In genomic region chr9:61971045-61971444, GRCm38 (mm10) we compare ENCODE assay signal across 19 mouse cellular contexts. TPM values are rescaled to one million over a fixed set of nuclear protein-coding genes. Genes with fewer than 3 reads are reported as not detected.
DNase-seq lines count a peak whose midpoint lies in the region; ATAC-seq lines count a peak whose summit lies in the region.
"Had no signal": no experiment of that assay in that cellular context is flagged by ENCODE, and none has a peak within 500 bp of the region (broad histone marks: within the 10 kb centered on the region; RNA-seq: fewer than 3 reads in every experiment).

No protein-coding gene starts in this region.

- DNase-seq in 416B (ENCODE audit: low read depth) = peak; percentile 84
- peak; percentile 6 for DNase-seq in NIH3T3 (ENCODE audit: low read depth)
- DNase-seq in heart, postnatal 4 days = no peak
- DNase-seq in spleen, postnatal 14 days (ENCODE audit: low spot score in 2 of 2) = no peak
- DNase-seq: adrenal gland, postnatal 10 days; B cell, adult 2 months; cerebellum, adult 11-12 months; cerebellum, adult 9-11 months; cerebellum, postnatal 36 days; gastrocnemius, adult 2 months; gastrocnemius, postnatal 25 days; heart, adult 11 months had no signal

- peak; percentile 63 for ATAC-seq in granulocyte monocyte progenitor cell, adult 5-6 weeks (replicated peaks; ENCODE audit: poor library complexity, severe bottlenecking)
- ATAC-seq in megakaryocyte progenitor cell, adult 5-6 weeks (replicated peaks; ENCODE audit: poor library complexity) = peak; percentile 57
- ATAC-seq in activated CD4-positive, CD25-positive, alpha-beta regulatory T cell, adult 4 months = no peak
- ATAC-seq: forebrain, embryonic 14.5 days; inflammation-experienced regulatory T-cells, adult 6 months; intestine, postnatal 0 days had no signal

RNA-seq across cellular contexts. Expression of gene Kif23, which starts 24.5 kb away (rescaled TPM):
- total RNA-seq in granulocyte monocyte progenitor cell, adult 5-6 weeks (2014; fragmentation: Nextera tagmentation) = 32.7 and 46.7 TPM in 2 replicates
- total RNA-seq in granulocyte monocyte progenitor cell, adult 5-6 weeks (2017) = 146 and 173 TPM in 2 replicates
- 106 and 127 TPM in 2 replicates for total RNA-seq in megakaryocyte progenitor cell, adult 5-6 weeks (2015)
- 170 and 190 TPM in 2 replicates for total RNA-seq in megakaryocyte progenitor cell, adult 5-6 weeks (2017)
- total RNA-seq in heart, postnatal 4 days (2021) = 10 to 100 TPM; 56.0 to 75.0 TPM
- polyA plus RNA-seq in activated CD4-positive, CD25-positive, alpha-beta regulatory T cell, adult 4 months (2017; shearing (Covaris generic)) = 10 to 100 TPM; 29.4 to 40.1 TPM

RNA-seq across cellular contexts. Expression of gene Paqr5, which starts 55.6 kb away (rescaled TPM):
- 0.60 TPM in 1 of 2 replicates, not detected in the other for total RNA-seq in granulocyte monocyte progenitor cell, adult 5-6 weeks (2014; fragmentation: Nextera tagmentation)
- total RNA-seq in granulocyte monocyte progenitor cell, adult 5-6 weeks (2017) = 0.21 and 0.34 TPM in 2 replicates
- total RNA-seq in megakaryocyte progenitor cell, adult 5-6 weeks (2015) = 0.20 and 0.74 TPM in 2 replicates
- total RNA-seq in megakaryocyte progenitor cell, adult 5-6 weeks (2017) = 0.68 and 1.7 TPM in 2 replicates
- not detected for total RNA-seq in heart, postnatal 4 days (2021)
- polyA plus RNA-seq in activated CD4-positive, CD25-positive, alpha-beta regulatory T cell, adult 4 months (2017; shearing (Covaris generic)) = under 1 TPM in 1 of 2 experiments, not detected in 1; 0.26 TPM
- total RNA-seq: gastrocnemius, adult 2 months; gastrocnemius, postnatal 25 days had no signal
- polyA plus RNA-seq: erythroblast, embryonic 14.5 days had no signal

RNA-seq across cellular contexts. Expression of gene Rplp1, which starts 56.7 kb away (rescaled TPM):
- 3,366 and 4,270 TPM in 2 replicates for total RNA-seq in granulocyte monocyte progenitor cell, adult 5-6 weeks (2014; fragmentation: Nextera tagmentation)
- total RNA-seq in granulocyte monocyte progenitor cell, adult 5-6 weeks (2017) = 4,896 and 5,913 TPM in 2 replicates
- 3,301 and 3,503 TPM in 2 replicates for total RNA-seq in megakaryocyte progenitor cell, adult 5-6 weeks (2015)
- total RNA-seq in megakaryocyte progenitor cell, adult 5-6 weeks (2017) = 5,104 and 5,789 TPM in 2 replicates
- 1,000 to 10,000 TPM; 1,924 to 1,989 TPM for total RNA-seq in heart, postnatal 4 days (2021)
- polyA plus RNA-seq in activated CD4-positive, CD25-positive, alpha-beta regulatory T cell, adult 4 months (2017; shearing (Covaris generic)) = 1,000 to 10,000 TPM; 3,627 to 3,817 TPM

Comparison
In these comparisons a context has a peak if more than half of its experiments do, and no peak if none do; other contexts are left out.
1. DNase-seq: peak in 416B (single experiment) and NIH3T3 (single experiment); none in heart, postnatal 4 days (single experiment) and spleen, postnatal 14 days (0 of 2).